Mouse (Mus musculus): Measurements from ENCODE around the gene Mcoln2. TPM values are rescaled to one million over a fixed set of nuclear protein-coding genes. Genes with fewer than 3 reads are reported as not detected.
A peak's percentile ranks its signal among the peaks of the same experiment; 100 is the strongest.

Mcoln2 gene
- total and polyA plus RNA-seq, 3 experiments: 0.66 TPM; not detected in 2

- ATAC-seq (ENCODE audit: extremely low read depth, insufficient number of reproducible peaks, low FRiP score, poor library complexity, severe bottlenecking): no peak
- Histone ChIP-seq H3K27me3 (ENCODE audit: insufficient read depth, low read length) (peaks cover 6% of the 10 kb centered on the region; the same call in 1 of the 2 replicates), H3K9me3 (replicated peaks) (no peaks in the 10 kb centered on the region), H3K4me1 (ENCODE audit: insufficient read depth, low read depth, low read length) (no peaks in the 10 kb centered on the region), H3K4me3 (ENCODE audit: low read depth, low read length) (no peak overlapping the region), H3K36me3 (replicated peaks) (no peaks in the 10 kb centered on the region)
- DNase-seq (ENCODE audit: low spot score): no peak
- TF ChIP-seq TAL1 (conservative IDR thresholded peaks at IDR 0.05; ENCODE audit: low read depth, low read length) (no peak), GATA1 (IDR thresholded peaks at IDR 0.05; ENCODE audit: borderline replicate concordance, low read length) (no peak), POLR2AphosphoS5 (IDR thresholded peaks at IDR 0.05; ENCODE audit: insufficient replicate concordance, low read depth, low read length) (no peak), GATA2 (IDR thresholded peaks at IDR 0.05; ENCODE audit: borderline replicate concordance, low read depth, low read length) (no peak), CTCF (IDR thresholded peaks at IDR 0.05; ENCODE audit: low read depth, low read length) (no peak)
Observed at GRCm38 (mm10) chr3:146108945-146109344, 40.7 kb upstream of the Mcoln2 start.

- H3K4me1 ChIP-seq (ENCODE audit: insufficient read depth, low read depth, low read length): no peaks in the 10 kb centered on the region
- ATAC-seq (ENCODE audit: extremely low read depth, insufficient number of reproducible peaks, low FRiP score, poor library complexity, severe bottlenecking) (peak; percentile 22), DNase-seq (ENCODE audit: low spot score) (no peak)
- H3K4me3 ChIP-seq (ENCODE audit: low read depth, low read length): no peak overlapping the region
- H3K36me3 ChIP-seq (replicated peaks): no peaks in the 10 kb centered on the region
- H3K27me3 ChIP-seq (ENCODE audit: insufficient read depth, low read length): peaks cover 6% of the 10 kb centered on the region; the same call in 1 of the 2 replicates
- H3K9me3 ChIP-seq (replicated peaks): no peaks in the 10 kb centered on the region
- TF ChIP-seq GATA2 (IDR thresholded peaks at IDR 0.05; ENCODE audit: borderline replicate concordance, low read depth, low read length): no peak
- no peak for TF ChIP-seq POLR2AphosphoS5 (IDR thresholded peaks at IDR 0.05; ENCODE audit: insufficient replicate concordance, low read depth, low read length)
- no peak for TF ChIP-seq TAL1 (conservative IDR thresholded peaks at IDR 0.05; ENCODE audit: low read depth, low read length)
Observed at GRCm38 (mm10) chr3:146110358-146110757, 39.3 kb upstream of the Mcoln2 start.

- Histone ChIP-seq H3K27me3 (ENCODE audit: insufficient read depth, low read length) (peaks cover 6% of the 10 kb centered on the region; the same call in 1 of the 2 replicates), H3K36me3 (replicated peaks) (no peaks in the 10 kb centered on the region), H3K9me3 (replicated peaks) (no peaks in the 10 kb centered on the region), H3K4me3 (ENCODE audit: low read depth, low read length) (no peak overlapping the region), H3K4me1 (ENCODE audit: insufficient read depth, low read depth, low read length) (no peaks in the 10 kb centered on the region)
- no peak for TF ChIP-seq GATA2 (IDR thresholded peaks at IDR 0.05; ENCODE audit: borderline replicate concordance, low read depth, low read length)
- TF ChIP-seq GATA1 (IDR thresholded peaks at IDR 0.05; ENCODE audit: borderline replicate concordance, low read length): no peak
- TF ChIP-seq TAL1 (conservative IDR thresholded peaks at IDR 0.05; ENCODE audit: low read depth, low read length): no peak
- TF ChIP-seq CTCF (IDR thresholded peaks at IDR 0.05; ENCODE audit: low read depth, low read length): no peak
- DNase-seq (ENCODE audit: low spot score): no peak
- no peak for ATAC-seq (ENCODE audit: extremely low read depth, insufficient number of reproducible peaks, low FRiP score, poor library complexity, severe bottlenecking)
Observed at GRCm38 (mm10) chr3:146110916-146111315, 38.7 kb upstream of the Mcoln2 start.

- TF ChIP-seq POLR2AphosphoS5 (IDR thresholded peaks at IDR 0.05; ENCODE audit: insufficient replicate concordance, low read depth, low read length): no peak
- no peaks in the 10 kb centered on the region for H3K36me3 ChIP-seq (replicated peaks)
- ATAC-seq (ENCODE audit: extremely low read depth, insufficient number of reproducible peaks, low FRiP score, poor library complexity, severe bottlenecking): no peak
- H3K4me3 ChIP-seq (ENCODE audit: low read depth, low read length): no peak within 1 kb of the TSS
- no peaks in the 10 kb centered on the region for H3K4me1 ChIP-seq (ENCODE audit: insufficient read depth, low read depth, low read length)
- DNase-seq (ENCODE audit: low spot score): no peak
- H3K9me3 ChIP-seq (replicated peaks): no peaks in the 10 kb centered on the region
- peaks cover 6% of the 10 kb centered on the region; the same call in 1 of the 2 replicates for H3K27me3 ChIP-seq (ENCODE audit: insufficient read depth, low read length)
Observed at GRCm38 (mm10) chr3:146117258-146117996, 32.2 kb upstream of the Mcoln2 start, which contains the start of gene Mcoln3. TSS of gene Mcoln3 (plus strand) at chr3:146117450.

- TF ChIP-seq CTCF (IDR thresholded peaks at IDR 0.05; ENCODE audit: low read depth, low read length): no peak
- no peak for TF ChIP-seq TAL1 (conservative IDR thresholded peaks at IDR 0.05; ENCODE audit: low read depth, low read length)
- TF ChIP-seq GATA2 (IDR thresholded peaks at IDR 0.05; ENCODE audit: borderline replicate concordance, low read depth, low read length): no peak
- TF ChIP-seq POLR2AphosphoS5 (IDR thresholded peaks at IDR 0.05; ENCODE audit: insufficient replicate concordance, low read depth, low read length): no peak
- no peak for TF ChIP-seq GATA1 (IDR thresholded peaks at IDR 0.05; ENCODE audit: borderline replicate concordance, low read length)
- no peak for ATAC-seq (ENCODE audit: extremely low read depth, insufficient number of reproducible peaks, low FRiP score, poor library complexity, severe bottlenecking)
- H3K27me3 ChIP-seq (ENCODE audit: insufficient read depth, low read length): peaks cover 6% of the 10 kb centered on the region; the same call in 1 of the 2 replicates
Observed at GRCm38 (mm10) chr3:146117997-146118457, 31.6 kb upstream of the Mcoln2 start.

GRCm38 (mm10) chr3:146121310-146122124 lies 28.1 kb upstream of the Mcoln2 start:
- no peak for DNase-seq (ENCODE audit: low spot score)
- no peak overlapping the region for H3K4me3 ChIP-seq (ENCODE audit: low read depth, low read length)

More at GRCm38 (mm10) chr3:146117997-146118457, 31.6 kb upstream of the Mcoln2 start:
- H3K36me3 ChIP-seq (replicated peaks): no peaks in the 10 kb centered on the region
- H3K4me1 ChIP-seq (ENCODE audit: insufficient read depth, low read depth, low read length): no peaks in the 10 kb centered on the region
- H3K4me3 ChIP-seq (ENCODE audit: low read depth, low read length): no peak overlapping the region
- no peak for DNase-seq (ENCODE audit: low spot score)
- no peaks in the 10 kb centered on the region for H3K9me3 ChIP-seq (replicated peaks)

More at GRCm38 (mm10) chr3:146121310-146122124, 28.1 kb upstream of the Mcoln2 start:
- Histone ChIP-seq H3K27me3 (ENCODE audit: insufficient read depth, low read length) (no peaks in the 10 kb centered on the region), H3K36me3 (replicated peaks) (no peaks in the 10 kb centered on the region), H3K9me3 (replicated peaks) (no peaks in the 10 kb centered on the region), H3K4me1 (ENCODE audit: insufficient read depth, low read depth, low read length) (no peaks in the 10 kb centered on the region)
- no peak for ATAC-seq (ENCODE audit: extremely low read depth, insufficient number of reproducible peaks, low FRiP score, poor library complexity, severe bottlenecking)
- TF ChIP-seq POLR2AphosphoS5 (IDR thresholded peaks at IDR 0.05; ENCODE audit: insufficient replicate concordance, low read depth, low read length): no peak
